18 mouse cellular contexts compared by ENCODE assay signal in genomic region chr13:97247754-97248153, GRCm38 (mm10). TPM values are rescaled to one million over a fixed set of nuclear protein-coding genes. Genes with fewer than 3 reads are reported as not detected.
DNase-seq lines count a peak whose midpoint lies in the region; ATAC-seq and TF ChIP-seq lines count a peak whose summit lies in the region.
"Had no signal": no experiment of that assay in that cellular context is flagged by ENCODE, and none has a peak within 500 bp of the region (broad histone marks: within the 10 kb centered on the region; RNA-seq: fewer than 3 reads in every experiment).

No protein-coding gene starts in this region.

- H3K4me3 ChIP-seq in midbrain, embryonic 13.5 days (replicated peaks) = peak overlapping the region; percentile 22; the same call in 1 of the 2 replicates
- H3K4me3 ChIP-seq in midbrain, embryonic 10.5 days = no peak overlapping the region
- peak overlapping the region; percentile 7 for H3K4me3 ChIP-seq in forebrain, embryonic 14.5 days (ENCODE audit: low read depth, low read length)
- H3K4me3 ChIP-seq in hindbrain, postnatal 0 days (ENCODE audit: low read length) = no peak overlapping the region
- H3K4me3 ChIP-seq: heart, embryonic 12.5 days had no signal

- no peaks in the 10 kb centered on the region for H3K27me3 ChIP-seq in midbrain, embryonic 13.5 days
- peaks cover 36% of the 10 kb centered on the region for H3K27me3 ChIP-seq in midbrain, embryonic 10.5 days (ENCODE audit: low read depth, poor library complexity, severe bottlenecking)
- no peaks in the 10 kb centered on the region for H3K27me3 ChIP-seq in forebrain, embryonic 14.5 days (replicated peaks; ENCODE audit: control insufficient read depth, insufficient read depth, low read length)
- no peaks in the 10 kb centered on the region for H3K27me3 ChIP-seq in hindbrain, postnatal 0 days (ENCODE audit: insufficient read depth, low read length)
- H3K27me3 ChIP-seq: heart, embryonic 12.5 days had no signal

- no peaks in the 10 kb centered on the region for H3K9me3 ChIP-seq in midbrain, embryonic 13.5 days
- H3K9me3 ChIP-seq in midbrain, embryonic 10.5 days (replicated peaks) = no peaks in the 10 kb centered on the region
- H3K9me3 ChIP-seq in forebrain, embryonic 14.5 days (replicated peaks; ENCODE audit: control insufficient read depth, low read length) = no peaks in the 10 kb centered on the region
- H3K9me3 ChIP-seq in hindbrain, postnatal 0 days (ENCODE audit: low read length) = no peaks in the 10 kb centered on the region
- H3K9me3 ChIP-seq: embryonic facial prominence, embryonic 10.5 days; heart, embryonic 12.5 days had no signal

- no peak for TF ChIP-seq CTCF in hindbrain, postnatal 0 days (IDR thresholded peaks at IDR 0.05; ENCODE audit: low read depth)

- H3K4me2 ChIP-seq in midbrain, embryonic 13.5 days (replicated peaks) = peak overlapping the region; percentile 86
- H3K4me2 ChIP-seq in forebrain, embryonic 14.5 days (ENCODE audit: low read length) = peak overlapping the region; percentile 96
- peak overlapping the region; percentile 97 for H3K4me2 ChIP-seq in hindbrain, postnatal 0 days (ENCODE audit: low read depth, low read length)

- DNase-seq in midbrain, embryonic 10.5 days (ENCODE audit: low spot score) = no peak
- DNase-seq in forebrain, embryonic 14.5 days (ENCODE audit: low spot score) = no peak
- no peak for DNase-seq in hindbrain, postnatal 0 days (ENCODE audit: low spot score)
- DNase-seq in retina, postnatal 1 day = no peak
- no peak for DNase-seq in right cerebral cortex, postnatal 10 days (ENCODE audit: low spot score in 2 of 2)
- no peak for DNase-seq in embryo, embryonic 9.5 days (ENCODE audit: extremely low spot score)
- DNase-seq: adrenal gland, postnatal 25 days; cerebellum, adult 11-12 months; gastrocnemius, postnatal 36 days; kidney, postnatal 14 days; layer of hippocampus, postnatal 36 days; right cerebral cortex, adult 18-20 months; thymus, adult 2 months had no signal

- H3K9ac ChIP-seq in midbrain, embryonic 13.5 days (replicated peaks) = no peak overlapping the region; the same call in 1 of the 2 replicates
- H3K9ac ChIP-seq in forebrain, embryonic 14.5 days (ENCODE audit: low read length) = peak overlapping the region; percentile 42; the same call in 1 of the 2 replicates
- H3K9ac ChIP-seq in hindbrain, postnatal 0 days (replicated peaks; ENCODE audit: low read length) = no peak overlapping the region
- H3K9ac ChIP-seq: heart, embryonic 12.5 days had no signal

- H3K4me1 ChIP-seq in midbrain, embryonic 13.5 days (replicated peaks) = peaks cover 100% of the 10 kb centered on the region
- peaks cover 100% of the 10 kb centered on the region for H3K4me1 ChIP-seq in midbrain, embryonic 10.5 days
- H3K4me1 ChIP-seq in forebrain, embryonic 14.5 days (ENCODE audit: control insufficient read depth, insufficient read depth, low read length) = peaks cover 76% of the 10 kb centered on the region
- H3K4me1 ChIP-seq in hindbrain, postnatal 0 days (ENCODE audit: insufficient read depth, low read length) = peaks cover 44% of the 10 kb centered on the region

- H3K36me3 ChIP-seq in midbrain, embryonic 13.5 days = peaks cover 62% of the 10 kb centered on the region
- peaks cover 70% of the 10 kb centered on the region for H3K36me3 ChIP-seq in midbrain, embryonic 10.5 days
- peaks cover 75% of the 10 kb centered on the region for H3K36me3 ChIP-seq in forebrain, embryonic 14.5 days (ENCODE audit: control insufficient read depth, insufficient read depth, low read length)
- H3K36me3 ChIP-seq in hindbrain, postnatal 0 days (ENCODE audit: insufficient read depth, low read length) = peaks cover 15% of the 10 kb centered on the region; the same call in 1 of the 2 replicates

- no peak for ATAC-seq in midbrain, embryonic 13.5 days
- ATAC-seq in forebrain, embryonic 14.5 days = no peak
- ATAC-seq in hindbrain, postnatal 0 days = no peak
- ATAC-seq: inflammation-experienced regulatory T-cells, adult 6 months had no signal

- H3K27ac ChIP-seq in midbrain, embryonic 13.5 days = no peak overlapping the region
- H3K27ac ChIP-seq in midbrain, embryonic 10.5 days (replicated peaks) = no peak overlapping the region
- no peak overlapping the region for H3K27ac ChIP-seq in forebrain, embryonic 14.5 days (ENCODE audit: low read depth, low read length)
- no peak overlapping the region for H3K27ac ChIP-seq in hindbrain, postnatal 0 days
- H3K27ac ChIP-seq: embryonic facial prominence, embryonic 10.5 days; macrophage had no signal

- 55% methylated on average over 4 of the region's 4 CpGs for WGBS in midbrain, embryonic 13.5 days
- 81% methylated on average over 4 of the region's 4 CpGs for WGBS in midbrain, embryonic 10.5 days
- 31% methylated on average over 4 of the region's 4 CpGs for WGBS in forebrain, embryonic 14.5 days
- 25% methylated on average over 4 of the region's 4 CpGs for WGBS in hindbrain, postnatal 0 days

RNA-seq across cellular contexts. Expression of gene Enc1, which starts 6.8 kb away (rescaled TPM):
- 50.2 and 52.1 TPM in 2 replicates for polyA plus RNA-seq in midbrain, embryonic 13.5 days (2015; fragmentation: Nextera tagmentation; extraction: Ambion mirVana)
- 7.5 and 11.2 TPM in 2 replicates for polyA plus RNA-seq in midbrain, embryonic 10.5 days (2016; fragmentation: Nextera tagmentation; extraction: Ambion mirVana)
- polyA plus RNA-seq in forebrain, embryonic 14.5 days (2014; fragmentation: Nextera tagmentation; extraction: Ambion mirVana) = 89.5 and 96.5 TPM in 2 replicates
- total RNA-seq in hindbrain, postnatal 0 days (2014; rRNA removed) = 179 and 206 TPM in 2 replicates
- polyA plus RNA-seq in hindbrain, postnatal 0 days (2015; fragmentation: Nextera tagmentation; extraction: Ambion mirVana) = 29.3 and 33.3 TPM in 2 replicates

RNA-seq across cellular contexts. Expression of gene Hexb, which starts 49.6 kb away (rescaled TPM):
- 26.1 and 26.4 TPM in 2 replicates for polyA plus RNA-seq in midbrain, embryonic 13.5 days (2015; fragmentation: Nextera tagmentation; extraction: Ambion mirVana)
- 18.5 and 19.8 TPM in 2 replicates for polyA plus RNA-seq in midbrain, embryonic 10.5 days (2016; fragmentation: Nextera tagmentation; extraction: Ambion mirVana)
- polyA plus RNA-seq in forebrain, embryonic 14.5 days (2014; fragmentation: Nextera tagmentation; extraction: Ambion mirVana) = 38.0 and 41.9 TPM in 2 replicates
- 66.4 and 75.8 TPM in 2 replicates for total RNA-seq in hindbrain, postnatal 0 days (2014; rRNA removed)
- 65.4 and 70.8 TPM in 2 replicates for polyA plus RNA-seq in hindbrain, postnatal 0 days (2015; fragmentation: Nextera tagmentation; extraction: Ambion mirVana)

Comparison
In these comparisons a context has a peak if more than half of its experiments do, and no peak if none do; other contexts are left out.
1. H3K4me3 ChIP-seq: peak in midbrain, embryonic 13.5 days (single experiment) and forebrain, embryonic 14.5 days (single experiment); none in midbrain, embryonic 10.5 days (single experiment) and hindbrain, postnatal 0 days (single experiment).
2. Peak in every context shown above with its lines, with median percentiles within 50 percentile points of each other: H3K4me2 ChIP-seq.